Mouse (Mus musculus): Measurements from ENCODE around the gene Rcan2. TPM values are rescaled to one million over a fixed set of nuclear protein-coding genes. Genes with fewer than 3 reads are reported as not detected.

Gene Rcan2
- polyA plus RNA-seq, 1 experiment = not detected

DNA sequence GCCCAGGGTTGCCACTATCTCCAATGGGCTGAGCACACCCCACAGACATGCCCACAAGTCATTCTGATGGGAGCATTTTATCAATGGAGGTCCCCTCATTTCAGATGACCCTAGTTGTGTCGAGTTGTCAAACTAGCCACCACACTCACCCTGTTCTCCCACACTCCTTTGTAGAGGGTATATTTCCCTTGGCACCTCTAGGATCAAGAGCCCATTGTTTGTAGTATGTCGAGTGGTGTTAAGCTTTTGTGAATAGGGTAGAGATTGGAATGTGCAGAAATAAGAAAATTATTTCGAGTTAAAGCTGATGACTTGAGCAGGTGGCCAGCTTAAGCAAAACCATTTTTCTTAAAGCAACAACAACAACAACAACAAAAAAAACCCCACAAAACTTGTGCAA is 47.8 kb downstream of the Rcan2 start:
- H3K4me1 ChIP-seq (ENCODE audit: control insufficient read depth) = no peaks in the 10 kb centered on the region
- no peaks in the 10 kb centered on the region for H3K27me3 ChIP-seq (ENCODE audit: control insufficient read depth)
- no peaks in the 10 kb centered on the region for H3K9me3 ChIP-seq (ENCODE audit: control insufficient read depth, low read length)
- TF ChIP-seq GATA1 (IDR thresholded peaks at IDR 0.05; ENCODE audit: low read length) (no peak), TAL1 (IDR thresholded peaks at IDR 0.05; ENCODE audit: low read length) (no peak)
- no peak overlapping the region for H3K4me3 ChIP-seq (replicated peaks)
- no peaks in the 10 kb centered on the region for H3K36me3 ChIP-seq (ENCODE audit: control insufficient read depth)

GRCm38 (mm10) chr17:43855132-43855531 is 54.0 kb downstream of the Rcan2 start:
- TF ChIP-seq GATA1 (IDR thresholded peaks at IDR 0.05; ENCODE audit: low read length) = no peak
- no peak for TF ChIP-seq TAL1 (IDR thresholded peaks at IDR 0.05; ENCODE audit: low read length)
- Histone ChIP-seq H3K4me3 (replicated peaks) (no peak overlapping the region), H3K36me3 (ENCODE audit: control insufficient read depth) (no peaks in the 10 kb centered on the region), H3K4me1 (ENCODE audit: control insufficient read depth) (no peaks in the 10 kb centered on the region), H3K9me3 (ENCODE audit: control insufficient read depth, low read length) (no peaks in the 10 kb centered on the region), H3K27me3 (ENCODE audit: control insufficient read depth) (no peaks in the 10 kb centered on the region)

DNA sequence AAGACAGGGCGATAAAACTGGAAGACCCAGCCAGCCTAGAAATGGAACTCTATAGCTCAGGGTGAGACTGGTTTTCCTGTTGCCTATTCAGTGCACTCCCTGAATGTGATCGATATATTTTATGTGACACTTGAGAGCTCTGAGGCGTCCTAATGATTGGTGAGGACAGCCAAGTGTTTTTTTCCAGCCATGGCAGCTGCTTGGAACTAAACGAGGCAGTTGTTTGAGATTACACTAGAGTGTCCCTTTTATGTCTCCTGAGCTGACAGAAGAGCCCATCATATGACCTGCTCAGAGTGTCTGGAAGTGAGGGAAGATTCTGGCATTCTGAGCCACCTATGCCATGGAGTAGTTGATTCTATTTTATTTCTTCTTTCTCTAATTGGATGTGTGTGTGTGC is 54.9 kb downstream of the Rcan2 start:
- TF ChIP-seq TAL1 (IDR thresholded peaks at IDR 0.05; ENCODE audit: low read length) (no peak), GATA1 (IDR thresholded peaks at IDR 0.05; ENCODE audit: low read length) (no peak)
- Histone ChIP-seq H3K4me1 (ENCODE audit: control insufficient read depth) (no peaks in the 10 kb centered on the region), H3K9me3 (ENCODE audit: control insufficient read depth, low read length) (no peaks in the 10 kb centered on the region), H3K4me3 (replicated peaks) (no peak overlapping the region), H3K27me3 (ENCODE audit: control insufficient read depth) (no peaks in the 10 kb centered on the region), H3K36me3 (ENCODE audit: control insufficient read depth) (no peaks in the 10 kb centered on the region)

- Histone ChIP-seq H3K27me3 (ENCODE audit: control insufficient read depth) (no peaks in the 10 kb centered on the region), H3K9me3 (ENCODE audit: control insufficient read depth, low read length) (no peaks in the 10 kb centered on the region), H3K4me3 (replicated peaks) (no peak overlapping the region), H3K36me3 (ENCODE audit: control insufficient read depth) (no peaks in the 10 kb centered on the region), H3K4me1 (ENCODE audit: control insufficient read depth) (no peaks in the 10 kb centered on the region)
- TF ChIP-seq GATA1 (IDR thresholded peaks at IDR 0.05; ENCODE audit: low read length) (no peak), TAL1 (IDR thresholded peaks at IDR 0.05; ENCODE audit: low read length) (no peak)
Observed at GRCm38 (mm10) chr17:43868808-43869207, 67.7 kb downstream of the Rcan2 start.

- TF ChIP-seq GATA1 (IDR thresholded peaks at IDR 0.05; ENCODE audit: low read length) (no peak), TAL1 (IDR thresholded peaks at IDR 0.05; ENCODE audit: low read length) (no peak)
- Histone ChIP-seq H3K9me3 (ENCODE audit: control insufficient read depth, low read length) (no peaks in the 10 kb centered on the region), H3K4me1 (ENCODE audit: control insufficient read depth) (no peaks in the 10 kb centered on the region), H3K27me3 (ENCODE audit: control insufficient read depth) (no peaks in the 10 kb centered on the region), H3K4me3 (replicated peaks) (no peak overlapping the region), H3K36me3 (ENCODE audit: control insufficient read depth) (no peaks in the 10 kb centered on the region)
Observed at GRCm38 (mm10) chr17:43869677-43870076, 68.5 kb downstream of the Rcan2 start.

- Histone ChIP-seq H3K4me1 (ENCODE audit: control insufficient read depth) (no peaks in the 10 kb centered on the region), H3K9me3 (ENCODE audit: control insufficient read depth, low read length) (no peaks in the 10 kb centered on the region), H3K4me3 (replicated peaks) (no peak overlapping the region), H3K36me3 (ENCODE audit: control insufficient read depth) (no peaks in the 10 kb centered on the region), H3K27me3 (ENCODE audit: control insufficient read depth) (no peaks in the 10 kb centered on the region)
- no peak for TF ChIP-seq TAL1 (IDR thresholded peaks at IDR 0.05; ENCODE audit: low read length)
- TF ChIP-seq GATA1 (IDR thresholded peaks at IDR 0.05; ENCODE audit: low read length) = no peak
Observed at GRCm38 (mm10) chr17:43874417-43874816, 73.3 kb downstream of the Rcan2 start.

- Histone ChIP-seq H3K4me1 (ENCODE audit: control insufficient read depth) (no peaks in the 10 kb centered on the region), H3K27me3 (ENCODE audit: control insufficient read depth) (no peaks in the 10 kb centered on the region), H3K9me3 (ENCODE audit: control insufficient read depth, low read length) (no peaks in the 10 kb centered on the region), H3K4me3 (replicated peaks) (no peak overlapping the region), H3K36me3 (ENCODE audit: control insufficient read depth) (no peaks in the 10 kb centered on the region)
- no peak for TF ChIP-seq TAL1 (IDR thresholded peaks at IDR 0.05; ENCODE audit: low read length)
- no peak for TF ChIP-seq GATA1 (IDR thresholded peaks at IDR 0.05; ENCODE audit: low read length)
Observed at GRCm38 (mm10) chr17:43877425-43877824, 76.3 kb downstream of the Rcan2 start.

DNA sequence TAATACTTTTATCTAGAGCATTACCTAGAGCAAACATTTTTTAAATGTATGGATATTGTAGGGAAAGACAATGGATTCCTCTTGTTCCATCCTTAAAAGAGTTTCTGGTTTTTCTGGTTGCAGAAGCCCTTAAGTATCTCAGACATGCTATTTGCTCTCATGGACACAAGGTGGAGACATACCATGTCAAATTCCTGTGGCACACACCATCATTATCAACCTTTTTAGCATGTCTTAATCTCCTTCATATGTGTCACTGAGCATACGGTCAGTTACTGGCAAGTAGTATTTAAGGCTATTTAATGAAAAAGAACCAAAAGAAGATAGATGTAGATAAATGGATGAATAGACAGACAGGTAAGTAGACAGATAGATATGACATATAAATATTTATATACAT is 81.9 kb downstream of the Rcan2 start:
- Histone ChIP-seq H3K4me3 (replicated peaks) (no peak overlapping the region), H3K36me3 (ENCODE audit: control insufficient read depth) (no peaks in the 10 kb centered on the region), H3K4me1 (ENCODE audit: control insufficient read depth) (no peaks in the 10 kb centered on the region), H3K9me3 (ENCODE audit: control insufficient read depth, low read length) (no peaks in the 10 kb centered on the region), H3K27me3 (ENCODE audit: control insufficient read depth) (no peaks in the 10 kb centered on the region)
- TF ChIP-seq GATA1 (IDR thresholded peaks at IDR 0.05; ENCODE audit: low read length) (no peak), TAL1 (IDR thresholded peaks at IDR 0.05; ENCODE audit: low read length) (no peak)

GRCm38 (mm10) chr17:43886262-43886661 is 85.1 kb downstream of the Rcan2 start:
- Histone ChIP-seq H3K4me3 (replicated peaks) (no peak overlapping the region), H3K9me3 (ENCODE audit: control insufficient read depth, low read length) (no peaks in the 10 kb centered on the region), H3K36me3 (ENCODE audit: control insufficient read depth) (no peaks in the 10 kb centered on the region), H3K4me1 (ENCODE audit: control insufficient read depth) (no peaks in the 10 kb centered on the region), H3K27me3 (ENCODE audit: control insufficient read depth) (no peaks in the 10 kb centered on the region)
- TF ChIP-seq TAL1 (IDR thresholded peaks at IDR 0.05; ENCODE audit: low read length) = no peak
- TF ChIP-seq GATA1 (IDR thresholded peaks at IDR 0.05; ENCODE audit: low read length) = no peak

DNA sequence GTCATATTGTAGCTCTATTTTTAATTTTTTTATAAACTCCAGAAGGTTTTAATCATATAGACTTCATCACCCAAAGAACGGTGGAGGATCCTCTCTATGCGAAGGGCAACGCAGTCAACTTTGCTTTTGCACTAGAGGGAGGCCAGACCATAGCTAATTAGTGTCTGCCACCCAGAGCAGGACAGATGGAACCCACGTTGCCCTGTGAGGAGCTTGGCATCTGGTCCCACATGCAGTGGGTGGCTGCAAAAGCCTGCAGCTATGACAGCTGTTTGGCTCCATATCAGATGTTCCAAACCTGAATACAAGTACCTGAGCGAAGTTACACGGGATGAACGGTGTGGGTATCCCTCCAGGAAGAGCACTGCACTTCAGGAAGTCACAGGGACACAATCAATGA is 86.8 kb downstream of the Rcan2 start:
- H3K36me3 ChIP-seq (ENCODE audit: control insufficient read depth) = no peaks in the 10 kb centered on the region
- no peaks in the 10 kb centered on the region for H3K4me1 ChIP-seq (ENCODE audit: control insufficient read depth)
- H3K27me3 ChIP-seq (ENCODE audit: control insufficient read depth) = no peaks in the 10 kb centered on the region
- no peaks in the 10 kb centered on the region for H3K9me3 ChIP-seq (ENCODE audit: control insufficient read depth, low read length)
- TF ChIP-seq GATA1 (IDR thresholded peaks at IDR 0.05; ENCODE audit: low read length) = no peak
- no peak overlapping the region for H3K4me3 ChIP-seq (replicated peaks)
